Mouse (Mus musculus) right cerebral cortex, adult 18-20 months (tissue): ENCODE measurements around the gene Cercam.

Experiments used
- DNase-seq: peaks from one replicate; pipeline ENCODE4 v3.0.0; 2022; ENCODE audit warnings: mixed read lengths

Gene Cercam

GRCm38 (mm10) chr2:29868949-29869645 lies at the start of gene Cercam:
Gene Cercam (plus strand): TSS chr2:29869164.
- peak; percentile 85 for DNase-seq

- no peak for DNase-seq
Observed at GRCm38 (mm10) chr2:29819363-29819762, 49.6 kb upstream of the Cercam start.

GRCm38 (mm10) chr2:29820025-29820817 lies 48.7 kb upstream of the Cercam start, which contains the start of gene Urm1:
Gene Urm1 (plus strand): TSS chr2:29820075.
- DNase-seq: peak; percentile 66

- no peak for DNase-seq
Observed at GRCm38 (mm10) chr2:29826318-29826925, 42.5 kb upstream of the Cercam start.

- peak; percentile 98 for DNase-seq
Observed at GRCm38 (mm10) chr2:29826926-29827708, 41.8 kb upstream of the Cercam start.

GRCm38 (mm10) chr2:29827709-29828024 lies 41.3 kb upstream of the Cercam start:
- DNase-seq: no peak

GRCm38 (mm10) chr2:29831106-29831505 lies 37.9 kb upstream of the Cercam start:
- DNase-seq: peak; percentile 50

GRCm38 (mm10) chr2:29833796-29834195 lies 35.2 kb upstream of the Cercam start:
- no peak for DNase-seq

GRCm38 (mm10) chr2:29835391-29835899 lies 33.5 kb upstream of the Cercam start:
- no peak for DNase-seq

GRCm38 (mm10) chr2:29839460-29839859 lies 29.5 kb upstream of the Cercam start:
- DNase-seq: no peak

GRCm38 (mm10) chr2:29843231-29844105 lies 25.5 kb upstream of the Cercam start:
- DNase-seq: peak; percentile 50

GRCm38 (mm10) chr2:29844115-29844514 lies 24.8 kb upstream of the Cercam start:
- DNase-seq: no peak

- DNase-seq: no peak
Observed at GRCm38 (mm10) chr2:29844661-29845060, 24.3 kb upstream of the Cercam start.

GRCm38 (mm10) chr2:29845636-29846035 lies 23.3 kb upstream of the Cercam start:
- DNase-seq: no peak

- peak; percentile 38 for DNase-seq
Observed at GRCm38 (mm10) chr2:29846061-29846853, 22.7 kb upstream of the Cercam start.

GRCm38 (mm10) chr2:29846911-29847310 lies 22.1 kb upstream of the Cercam start:
- no peak for DNase-seq

GRCm38 (mm10) chr2:29849041-29849440 lies 19.9 kb upstream of the Cercam start:
- no peak for DNase-seq

- no peak for DNase-seq
Observed at GRCm38 (mm10) chr2:29849841-29850480, 19.0 kb upstream of the Cercam start.

GRCm38 (mm10) chr2:29852957-29853485 lies 15.9 kb upstream of the Cercam start:
- DNase-seq: no peak

GRCm38 (mm10) chr2:29853736-29854135 lies 15.2 kb upstream of the Cercam start:
- no peak for DNase-seq
